Mouse (Mus musculus): ENCODE measurements at regions not wholly inside any gene's neighbourhood (a gene's known extent, or its start where the extent isn't known, plus 50 kb on each side); places are given as distances from the start of the nearest gene placed in this dataset.

DNA sequence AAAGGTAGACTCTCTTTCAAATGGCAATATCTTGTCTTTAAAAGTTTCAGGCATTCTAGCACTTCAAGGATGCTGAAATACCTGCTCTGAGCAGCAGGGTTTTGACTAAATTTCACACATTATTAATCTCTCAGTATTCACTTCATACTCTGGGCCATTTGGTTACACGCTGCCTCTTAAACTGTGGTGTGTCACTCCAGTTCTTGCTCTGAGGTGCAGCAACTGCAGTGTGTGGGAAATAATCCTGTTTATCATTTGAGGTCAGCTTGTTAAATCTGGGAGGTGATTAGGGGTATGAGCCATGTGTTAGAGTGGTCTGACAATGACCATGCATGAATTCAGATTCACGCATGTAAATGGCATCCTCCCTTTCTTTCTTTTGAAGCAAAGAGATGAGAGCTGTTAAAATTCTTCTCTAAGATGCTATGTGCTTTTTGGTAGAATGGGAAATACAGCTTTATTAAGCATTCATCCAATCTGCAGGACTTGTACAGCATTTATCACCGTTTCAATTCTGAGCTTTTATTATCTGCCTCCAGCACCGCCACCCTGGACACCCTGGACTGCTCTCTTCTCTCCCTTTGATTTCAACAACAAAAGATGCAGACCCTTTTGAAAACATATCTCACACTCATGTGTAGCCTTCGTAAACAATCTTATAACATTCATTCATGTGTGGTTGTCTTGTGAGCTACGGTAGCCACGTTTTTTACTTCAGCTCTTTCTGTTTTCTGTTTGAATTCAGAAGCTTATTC is 362.4 kb upstream of the Gm38303 start:
- DNase-seq (ENCODE audit: low spot score) = no peak

- no peak for DNase-seq (ENCODE audit: low spot score)
Measured at GRCm38 (mm10) chr3:10685501-10685951, 350.0 kb upstream of the Gm38303 start.

GRCm38 (mm10) chr3:10684885-10685500 is 349.5 kb upstream of the Gm38303 start:
- peak; percentile 54 for DNase-seq (ENCODE audit: low spot score)

GRCm38 (mm10) chr3:10681938-10682337 is 346.5 kb upstream of the Gm38303 start:
- no peak for DNase-seq (ENCODE audit: low spot score)

DNA sequence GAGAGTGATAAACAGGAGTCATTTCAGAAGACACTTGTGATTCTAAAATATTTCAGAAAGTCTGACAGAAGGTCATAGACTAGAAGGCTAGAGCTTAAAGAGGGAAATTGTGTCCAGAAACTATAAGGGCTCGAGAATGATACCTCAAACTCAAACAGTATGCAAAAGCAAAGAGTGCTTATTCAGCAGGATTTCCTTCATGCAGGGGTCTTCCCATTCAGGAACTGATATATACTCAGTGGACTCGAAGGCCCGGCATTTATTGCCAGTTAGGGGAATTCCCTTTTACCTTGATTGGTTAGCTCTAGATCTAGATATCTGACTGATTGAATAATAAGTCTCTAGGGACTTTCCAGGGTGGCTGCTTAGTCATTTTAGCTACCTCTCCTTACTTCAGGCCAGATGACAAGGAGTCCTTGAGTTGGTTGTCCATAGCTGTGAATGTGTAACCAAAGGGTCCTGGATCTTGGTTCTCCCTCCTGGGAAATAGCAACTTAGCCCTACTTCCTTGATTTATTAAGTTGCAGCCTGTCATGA is 312.6 kb upstream of the Gm38303 start:
- DNase-seq (ENCODE audit: low spot score) = no peak
